Comparison of ENCODE assay signal across 8 mouse cellular contexts in genomic region chr4:44756134-44756951, GRCm38 (mm10). TPM values are rescaled to one million over a fixed set of nuclear protein-coding genes. Genes with fewer than 3 reads are reported as not detected.
DNase-seq lines count a peak whose midpoint lies in the region; ATAC-seq lines count a peak whose summit lies in the region.

No protein-coding gene starts in this region.

- H3K27ac ChIP-seq in hindbrain, embryonic 12.5 days, result peak overlapping the region; percentile 91

- DNase-seq in NIH3T3 (ENCODE audit: low read depth), result peak; percentile 94
- DNase-seq in cerebellum, postnatal 10 days, result peak; percentile 94 to 96
- DNase-seq in frontal cortex, postnatal 10 days (ENCODE audit: low spot score in 2 of 2), result peak; percentile 91
- DNase-seq in layer of hippocampus, postnatal 14 days (ENCODE audit: low spot score in 2 of 2), result peak; percentile 89 to 96
- DNase-seq in lung, postnatal 14 days, result peak; percentile 94
- peak; percentile 85 for DNase-seq in retina, adult 2 months (ENCODE audit: low read depth, low spot score)
- DNase-seq in thymus, postnatal 36 days, result peak; percentile 90 to 94

- no peaks in the 10 kb centered on the region for H3K9me3 ChIP-seq in hindbrain, embryonic 12.5 days (replicated peaks)

- WGBS in hindbrain, embryonic 12.5 days, result under 1% methylated on average over 60 of the region's 60 CpGs

- ATAC-seq in hindbrain, embryonic 12.5 days (ENCODE audit: low FRiP score), result peak; percentile 99

- H3K4me1 ChIP-seq in hindbrain, embryonic 12.5 days, result peaks cover 10% of the 10 kb centered on the region

- H3K4me3 ChIP-seq in hindbrain, embryonic 12.5 days, result peak overlapping the region; percentile 81

- peak overlapping the region; percentile 86 for H3K4me2 ChIP-seq in hindbrain, embryonic 12.5 days (replicated peaks)

- H3K36me3 ChIP-seq in hindbrain, embryonic 12.5 days, result no peaks in the 10 kb centered on the region

- H3K9ac ChIP-seq in hindbrain, embryonic 12.5 days, result peak overlapping the region; percentile 89

- no peaks in the 10 kb centered on the region for H3K27me3 ChIP-seq in hindbrain, embryonic 12.5 days

RNA-seq across cellular contexts. Expression of gene Zcchc7, which starts 0.7 kb away (rescaled TPM):
- 34.4 and 34.6 TPM in 2 replicates for polyA plus RNA-seq in hindbrain, embryonic 12.5 days (2016; fragmentation: Nextera tagmentation; extraction: Ambion mirVana)
- 10 to 100 TPM; 55.4 to 67.0 TPM for total RNA-seq in layer of hippocampus, postnatal 14 days (2021)

RNA-seq across cellular contexts. Expression of gene Pax5, which starts 46.1 kb away (rescaled TPM):
- polyA plus RNA-seq in hindbrain, embryonic 12.5 days (2016; fragmentation: Nextera tagmentation; extraction: Ambion mirVana), result 8.5 and 8.6 TPM in 2 replicates
- under 1 TPM; 0.14 to 0.37 TPM for total RNA-seq in layer of hippocampus, postnatal 14 days (2021)

Comparison
In these comparisons a context has a peak if more than half of its experiments do, and no peak if none do; other contexts are left out.
1. Peak in every context shown above with its lines: DNase-seq, ATAC-seq, H3K4me3 ChIP-seq and H3K27ac ChIP-seq.